Mouse (Mus musculus) cortical plate, adult 2 months (tissue): ENCODE data around the gene Hist2h3c2.

ENCODE experiments used
- CTCF ChIP-seq: fragments of 200-500 bp; IDR thresholded peaks from 2 replicates; pipeline ENCODE4 v1.5.1; 2011; ENCODE audit warnings: mild to moderate bottlenecking, control low read depth, low read length; ENCODE audit not compliant: insufficient read depth; ENCODE audit errors: extremely low read depth
- POLR2A ChIP-seq: fragments of 200-500 bp; IDR thresholded peaks from 2 replicates; pipeline ENCODE4 v1.6.1; 2011; ENCODE audit warnings: mild to moderate bottlenecking, low read length, control low read depth; ENCODE audit not compliant: insufficient read depth; ENCODE audit errors: extremely low read depth

DNA sequence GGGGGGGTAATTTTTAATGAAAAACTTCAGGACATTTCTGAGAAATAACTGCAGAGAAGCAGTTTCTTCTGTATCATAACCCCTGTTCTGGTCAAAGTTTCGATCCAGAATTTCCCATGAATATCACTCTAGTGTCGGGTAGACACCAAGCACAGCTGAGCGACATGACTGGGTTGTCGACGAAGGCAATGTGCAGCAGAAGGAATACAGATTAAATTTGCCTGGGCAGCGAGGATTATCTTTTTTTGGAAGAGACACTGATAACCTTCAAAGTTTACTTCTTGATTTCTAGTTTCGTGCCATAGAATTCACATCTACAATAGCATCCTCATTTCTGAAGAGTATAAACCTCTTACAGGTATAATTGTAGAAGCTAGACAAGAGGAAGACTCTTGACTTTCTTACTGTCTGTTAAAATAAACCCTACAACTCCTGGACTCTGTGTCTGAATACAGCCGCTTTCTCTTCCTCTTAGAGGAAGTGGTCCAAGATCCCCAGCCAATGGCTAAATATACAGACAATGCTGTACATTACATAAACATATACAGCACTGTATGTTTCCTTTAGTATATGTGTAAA lies 27.3 kb upstream of the Hist2h3c2 start:
- TF ChIP-seq CTCF (no peak), POLR2A (no peak)
